Mouse (Mus musculus): ENCODE measurements at regions not wholly inside any gene's neighbourhood (a gene's known extent, or its start where the extent isn't known, plus 50 kb on each side); places are given as distances from the start of the nearest gene placed in this dataset.

DNA sequence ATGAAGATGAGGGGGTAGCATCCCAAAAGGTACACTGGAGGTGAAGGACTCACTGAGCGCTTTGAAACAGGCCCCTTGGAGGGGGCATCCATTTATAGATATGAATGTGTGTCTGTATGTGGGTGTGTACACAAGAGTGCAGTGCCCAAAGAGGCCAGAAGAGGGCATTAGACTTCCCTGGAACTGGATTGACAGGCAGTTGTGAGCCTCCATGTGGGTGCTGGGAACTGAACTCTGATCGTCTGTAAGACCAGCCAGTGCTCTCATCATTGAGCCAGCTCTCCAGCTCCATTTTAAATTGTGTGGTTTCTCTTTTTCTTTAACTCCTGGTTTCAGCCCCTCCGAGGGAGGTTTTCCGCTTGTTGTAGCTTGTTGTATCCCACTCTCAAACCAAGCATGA, 67.6 kb upstream of the 1700021F07Rik start:
- DNase-seq (ENCODE audit: low read depth, low spot score): no peak

DNA sequence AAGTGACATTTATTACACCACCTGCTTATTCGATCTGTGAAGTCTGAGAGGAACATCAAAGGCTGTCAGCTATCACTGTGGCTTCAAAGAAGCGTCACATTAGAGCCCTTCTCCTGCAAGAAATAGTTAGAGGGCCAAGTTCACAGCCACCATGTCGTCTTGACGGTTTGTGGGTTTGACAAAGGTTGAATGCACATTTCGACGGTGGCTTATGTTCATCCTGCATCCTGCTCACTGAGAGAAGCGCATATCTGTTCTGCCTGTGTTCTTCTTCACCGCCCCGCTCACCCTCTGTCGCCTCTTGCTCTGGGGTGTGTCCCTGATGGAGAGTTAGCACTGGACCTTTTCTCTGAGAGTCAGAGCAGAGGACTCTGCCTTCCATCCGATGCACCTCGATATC, 67.2 kb upstream of the 1700021F07Rik start:
- DNase-seq (ENCODE audit: low read depth, low spot score): no peak

DNA sequence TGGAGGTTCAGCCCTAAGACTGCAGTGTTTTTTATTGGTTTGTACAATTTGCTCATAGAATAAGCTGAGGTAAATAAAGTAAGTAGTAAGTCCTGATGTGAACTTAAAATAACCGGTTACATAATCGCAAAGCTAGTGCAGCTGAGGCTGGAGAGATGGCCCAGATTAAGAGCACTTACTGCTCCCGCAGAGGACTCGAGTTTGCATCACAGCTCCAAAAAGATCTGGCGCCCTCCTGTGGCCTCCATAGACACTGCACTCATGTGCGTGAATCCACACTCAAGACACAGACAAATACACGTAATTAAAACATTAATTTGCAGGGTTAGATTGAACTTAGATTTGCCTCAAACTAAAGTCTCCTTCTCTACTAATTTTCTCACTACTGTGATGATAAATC, 66.3 kb upstream of the 1700021F07Rik start:
- no peak for DNase-seq (ENCODE audit: low read depth, low spot score)

- DNase-seq (ENCODE audit: low read depth, low spot score): no peak
Observed at GRCm38 (mm10) chr2:173456924-173457623, 65.3 kb upstream of the 1700021F07Rik start.

- no peak for DNase-seq (ENCODE audit: low read depth, low spot score)
Observed at GRCm38 (mm10) chr2:173457624-173458320, 64.6 kb upstream of the 1700021F07Rik start.

DNA sequence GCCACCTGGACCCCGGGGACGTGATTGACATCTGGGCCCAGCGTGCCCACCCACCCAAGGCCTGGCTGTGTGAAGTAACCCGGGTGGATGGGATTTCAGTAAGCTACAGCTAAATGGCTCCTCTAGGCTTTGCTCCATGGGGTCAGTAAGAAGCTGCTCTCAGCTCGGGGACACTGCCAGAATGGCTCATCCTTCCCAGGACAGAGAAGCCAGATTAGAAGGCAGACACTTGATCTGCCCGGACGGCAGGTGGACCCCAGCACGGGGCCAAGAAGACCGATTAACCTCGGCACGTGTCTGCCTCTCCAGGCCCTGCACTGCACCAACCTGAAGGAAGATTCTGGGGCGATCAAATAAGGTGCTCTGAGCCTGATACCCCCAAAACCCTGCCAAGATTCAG, 63.5 kb upstream of the 1700021F07Rik start:
- DNase-seq (ENCODE audit: low read depth, low spot score): no peak

DNA sequence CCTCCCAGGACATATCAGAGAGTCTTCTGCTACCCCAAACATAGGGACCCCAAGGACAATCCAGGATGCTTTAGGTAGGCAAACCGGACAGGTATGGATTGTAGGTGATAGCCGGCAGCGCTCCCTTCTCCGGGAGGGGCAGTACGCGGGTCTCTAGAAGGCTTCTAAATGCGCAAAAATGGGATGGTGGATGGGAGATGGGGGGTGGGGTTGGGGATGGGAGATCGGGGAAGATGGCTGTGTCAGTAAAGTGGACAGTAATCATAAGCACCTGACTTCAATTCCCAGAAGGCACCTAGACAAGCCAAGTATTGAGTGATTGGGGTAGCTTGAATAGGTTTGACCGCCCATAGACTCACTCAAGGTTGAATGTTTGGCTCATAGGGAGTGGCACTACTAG, 59.1 kb upstream of the 1700021F07Rik start:
- DNase-seq (ENCODE audit: low read depth, low spot score): no peak

- DNase-seq (ENCODE audit: low read depth, low spot score): no peak
Observed at GRCm38 (mm10) chr2:173464562-173464961, 57.8 kb upstream of the 1700021F07Rik start.

DNA sequence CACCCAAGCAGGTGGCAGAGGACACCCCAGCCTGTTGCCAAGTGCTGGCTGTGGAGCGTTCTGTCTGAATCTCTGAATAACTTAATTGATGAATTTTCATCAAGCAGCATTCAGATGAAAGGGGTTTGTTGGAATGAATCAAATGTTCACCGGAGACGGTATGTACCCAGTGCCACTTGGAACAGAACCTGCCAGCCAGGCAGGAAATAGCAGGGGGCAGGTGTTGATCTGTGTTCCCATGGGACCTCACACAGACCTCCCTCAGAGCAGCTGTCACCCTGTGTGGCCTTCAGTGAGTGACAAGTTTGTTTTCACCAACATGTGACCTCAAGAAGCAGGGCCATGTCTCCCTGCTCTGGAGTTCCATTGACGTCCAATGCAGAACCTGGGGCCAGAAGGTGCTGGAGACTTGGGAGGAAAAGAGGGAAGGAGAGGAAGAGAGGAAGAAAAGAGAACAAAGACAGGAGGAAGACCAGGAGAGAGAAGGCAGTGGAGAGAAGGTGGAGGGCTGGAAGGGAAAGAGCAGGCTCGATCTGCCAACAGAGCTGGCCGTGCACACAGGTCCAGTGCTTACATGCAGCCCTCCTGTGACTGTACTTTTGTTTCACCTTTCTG, 57.3 kb upstream of the 1700021F07Rik start:
- no peak for DNase-seq (ENCODE audit: low read depth, low spot score)

DNA sequence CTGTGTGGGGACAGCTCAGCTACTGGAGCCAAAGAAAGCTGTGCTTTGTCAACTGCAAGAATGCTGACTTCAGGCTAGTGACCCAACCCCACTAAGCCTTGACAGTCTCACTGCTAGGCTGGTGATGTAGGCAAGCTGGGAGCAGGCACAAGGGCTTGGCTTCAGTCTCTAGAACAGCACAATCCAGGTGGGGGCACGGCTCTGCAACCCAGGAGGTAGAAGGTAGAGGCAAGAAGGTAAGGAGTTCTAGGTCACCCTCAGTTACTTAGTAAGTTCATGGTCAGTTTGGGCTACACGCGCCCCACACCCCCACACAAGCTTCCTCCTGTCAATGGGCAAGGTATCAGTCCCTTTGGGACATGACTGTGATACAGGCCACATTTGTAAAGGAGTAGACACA, 54.2 kb upstream of the 1700021F07Rik start:
- no peak for DNase-seq (ENCODE audit: low read depth, low spot score)

DNA sequence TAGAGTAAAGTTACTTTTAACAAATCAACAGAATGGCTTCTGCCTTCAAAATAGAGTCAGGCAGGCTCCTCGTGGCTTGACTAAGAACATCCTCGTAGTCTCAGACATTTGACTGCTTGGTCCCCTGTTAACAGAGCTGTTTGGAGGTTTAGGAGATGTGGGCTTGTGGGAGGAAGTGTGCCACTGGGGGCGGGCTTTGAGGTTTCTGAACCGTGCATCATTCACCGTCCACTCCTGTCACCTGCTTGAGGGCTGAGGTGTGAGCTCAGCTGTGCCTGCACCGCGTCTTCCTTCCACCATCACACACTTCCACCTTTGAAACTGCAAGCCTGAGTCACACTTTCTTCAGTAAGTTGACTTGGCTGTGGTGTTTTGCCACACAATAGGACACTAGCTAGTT, 52.6 kb upstream of the 1700021F07Rik start:
- no peak for DNase-seq (ENCODE audit: low read depth, low spot score)
